Mouse (Mus musculus) embryonic facial prominence, embryonic 15.5 days (tissue): ENCODE measurements around the gene Zfp184. TPM values are rescaled to one million over a fixed set of nuclear protein-coding genes. Genes with fewer than 3 reads are reported as not detected.

Source experiments
- ATAC-seq: fragments of 200-750 bp; cut with Nextera tagmentation; 2 replicates; pipeline ENCODE4 v1.8.0; 2017; ENCODE audit warnings: low read depth, moderate TSS enrichment; ENCODE audit not compliant: insufficient number of reproducible peaks, low FRiP score, low TSS enrichment
- H3K27ac ChIP-seq: fragments of 300-500 bp; sonication (generic); replicated peaks from 2 replicates; pipeline ENCODE4 v1.5.1; 2015; ENCODE audit warnings: mild to moderate bottlenecking, inconsistent platforms
- H3K27me3 ChIP-seq: fragments of 300-500 bp; sonication (generic); 2 replicates; pipeline ENCODE4 v1.6.1; 2015; ENCODE audit warnings: inconsistent platforms
- H3K36me3 ChIP-seq: fragments of 300-500 bp; sonication (generic); 2 replicates; pipeline ENCODE4 v1.6.1; 2015; ENCODE audit warnings: mild to moderate bottlenecking, inconsistent platforms
- H3K4me1 ChIP-seq: fragments of 300-500 bp; sonication (generic); 2 replicates; pipeline ENCODE4 v1.6.1; 2015; ENCODE audit warnings: inconsistent platforms
- H3K4me2 ChIP-seq: fragments of 300-500 bp; sonication (generic); replicated peaks from 2 replicates; pipeline ENCODE4 v1.6.1; 2015; ENCODE audit warnings: mild to moderate bottlenecking, inconsistent platforms
- H3K4me3 ChIP-seq: fragments of 300-500 bp; sonication (generic); replicated peaks from 2 replicates; pipeline ENCODE4 v1.5.1; 2015; ENCODE audit warnings: mild to moderate bottlenecking, inconsistent platforms
- H3K9ac ChIP-seq: fragments of 300-500 bp; sonication (generic); 2 replicates; pipeline ENCODE4 v1.6.1; 2015; ENCODE audit warnings: inconsistent platforms
- H3K9me3 ChIP-seq: fragments of 300-500 bp; sonication (generic); replicated peaks from 2 replicates; pipeline ENCODE4 v1.6.1; 2016; ENCODE audit warnings: inconsistent platforms
- WGBS: fragments of 180-500 bp; shearing (Covaris S2); methylation state at CpG from one replicate; pipeline ENCODE4 v1.1.7; 2015; 5-methylcytosine and 5-hydroxymethylcytosine counted together
- microRNA counts: library from miRNA; unstranded; fragments of <30 nt; microRNA quantifications from one replicate; lab custom pipeline; 2016
- microRNA-seq: library from miRNA; unstranded; fragments of <30 nt; microRNA quantifications from one replicate; pipeline ENCODE4, GENCODE M21; 2016; ENCODE audit warnings: borderline number of aligned reads
- polyA plus RNA-seq: library from polyadenylated mRNA; unstranded; fragments of >200 nt; fragmentation: Nextera tagmentation; extraction: Ambion mirVana; gene quantifications from 2 replicates; pipeline ENCODE4 v1.2.1, GENCODE M21; 2015

Zfp184 gene
- polyA plus RNA-seq, 1 experiment from 2014 or later, result 7.7 TPM

- H3K27ac ChIP-seq, result no peak overlapping the region
- peak; percentile 74; the same call in 1 of the 2 replicates for ATAC-seq
- H3K9ac ChIP-seq, result peak overlapping the region; percentile 31; the same call in 1 of the 2 replicates
- under 1% methylated on average over 45 of the region's 45 CpGs for WGBS
- peaks cover 21% of the 10 kb centered on the region for H3K4me1 ChIP-seq
- H3K4me3 ChIP-seq, result peak overlapping the region; percentile 56
- H3K4me2 ChIP-seq, result peak overlapping the region; percentile 99
- no peaks in the 10 kb centered on the region for H3K36me3 ChIP-seq
- peaks cover 99% of the 10 kb centered on the region for H3K27me3 ChIP-seq
- no peaks in the 10 kb centered on the region for H3K9me3 ChIP-seq
These were observed 60.9 kb downstream of the Zfp184 start for GRCm38 (mm10) chr13:22005605-22006333.

GRCm38 (mm10) chr13:22006334-22007120, 61.6 kb downstream of the Zfp184 start:
- no peaks in the 10 kb centered on the region for H3K9me3 ChIP-seq
- peak overlapping the region; percentile 31; the same call in 1 of the 2 replicates for H3K9ac ChIP-seq
- H3K36me3 ChIP-seq, result no peaks in the 10 kb centered on the region
- WGBS, result under 1% methylated on average over 38 of the region's 38 CpGs
- no peak overlapping the region for H3K27ac ChIP-seq
- peaks cover 21% of the 10 kb centered on the region for H3K4me1 ChIP-seq
- peak overlapping the region; percentile 99 for H3K4me2 ChIP-seq
- peak; percentile 80 for ATAC-seq
- H3K27me3 ChIP-seq, result peaks cover 96% of the 10 kb centered on the region
- peak overlapping the region; percentile 56 for H3K4me3 ChIP-seq

- no peaks in the 10 kb centered on the region for H3K9me3 ChIP-seq
- WGBS, result 3% methylated on average over 18 of the region's 18 CpGs
- peaks cover 93% of the 10 kb centered on the region for H3K27me3 ChIP-seq
- ATAC-seq, result no peak
- H3K27ac ChIP-seq, result no peak overlapping the region
- no peak overlapping the region for H3K9ac ChIP-seq
- peak overlapping the region; percentile 99 for H3K4me2 ChIP-seq
- peak overlapping the region; percentile 56 for H3K4me3 ChIP-seq
- H3K36me3 ChIP-seq, result no peaks in the 10 kb centered on the region
- H3K4me1 ChIP-seq, result peaks cover 21% of the 10 kb centered on the region
These were observed 62.2 kb downstream of the Zfp184 start for GRCm38 (mm10) chr13:22007121-22007510.

GRCm38 (mm10) chr13:22007872-22008271, 63.0 kb downstream of the Zfp184 start:
- H3K4me3 ChIP-seq, result no peak overlapping the region
- peaks cover 92% of the 10 kb centered on the region for H3K27me3 ChIP-seq
- 47% methylated on average over 7 of the region's 7 CpGs for WGBS
- peaks cover 21% of the 10 kb centered on the region for H3K4me1 ChIP-seq
- no peak for ATAC-seq
- no peaks in the 10 kb centered on the region for H3K9me3 ChIP-seq
- H3K4me2 ChIP-seq, result no peak overlapping the region
- H3K27ac ChIP-seq, result no peak overlapping the region
- H3K9ac ChIP-seq, result no peak overlapping the region
- H3K36me3 ChIP-seq, result no peaks in the 10 kb centered on the region

GRCm38 (mm10) chr13:22008707-22009106, 63.8 kb downstream of the Zfp184 start:
- no peak overlapping the region for H3K4me3 ChIP-seq
- H3K4me2 ChIP-seq, result no peak overlapping the region
- ATAC-seq, result no peak
- H3K4me1 ChIP-seq, result peaks cover 21% of the 10 kb centered on the region
- peaks cover 89% of the 10 kb centered on the region for H3K27me3 ChIP-seq
- 74% methylated on average over 3 of the region's 3 CpGs for WGBS
- no peak overlapping the region for H3K27ac ChIP-seq
- H3K36me3 ChIP-seq, result no peaks in the 10 kb centered on the region
- no peaks in the 10 kb centered on the region for H3K9me3 ChIP-seq
- H3K9ac ChIP-seq, result no peak overlapping the region

- 26% methylated on average over 7 of the region's 7 CpGs for whole genome bisulfite sequencing
- Histone ChIP-seq H3K36me3 (no peaks in the 10 kb centered on the region), H3K4me1 (peaks cover 25% of the 10 kb centered on the region), H3K9ac (no peak within 1 kb of the TSS), H3K4me2 (no peak within 1 kb of the TSS), H3K4me3 (no peak within 1 kb of the TSS), H3K9me3 (no peaks in the 10 kb centered on the region), H3K27ac (no peak within 1 kb of the TSS), H3K27me3 (peaks cover 87% of the 10 kb centered on the region)
- no peak for ATAC-seq
These were observed 64.7 kb downstream of the Zfp184 start, which contains the start of gene Prss16 for GRCm38 (mm10) chr13:22009642-22010041. Gene Prss16 (minus strand): TSS chr13:22009742.

MicroRNAs encoded within 50 kb of the gene (microRNA counts, 519-probe panel; counts per million panel counts)
- 3,370 counts per million, percentile 80 among the panel's probes with 10 or more counts for microRNA mmu-miR-1983 (lab: Ali Mortazavi, UCI)

Small RNAs within 50 kb of the gene (microRNA-seq; reads per million reads assigned to microRNA genes)
- gene Gm44456, result 2.6 reads per million, percentile 9 among the genes with 10 or more reads in this experiment
- gene Mir1983, result 1,347 reads per million, percentile 78 among the genes with 10 or more reads in this experiment

Other genes starting within 250 kb of the Zfp184 start
- 0.05 and 0.27 TPM in 2 replicates for gene Olfr1359, start 247.0 kb upstream of the Zfp184 start, polyA plus RNA-seq
- 0.60 and 2.0 TPM in 2 replicates for gene Hist1h2bl, start 229.0 kb upstream of the Zfp184 start, polyA plus RNA-seq
- 6.9 and 13.7 TPM in 2 replicates for gene Hist1h2ai, start 228.7 kb upstream of the Zfp184 start, polyA plus RNA-seq
- gene Hist1h3h, start 227.4 kb upstream of the Zfp184 start, polyA plus RNA-seq, result 6.6 and 7.1 TPM in 2 replicates
- gene Hist1h2bm, start 223.1 kb upstream of the Zfp184 start, polyA plus RNA-seq, result 1.8 and 4.1 TPM in 2 replicates
- 1.7 and 1.9 TPM in 2 replicates for gene Hist1h4j, start 210.0 kb upstream of the Zfp184 start, polyA plus RNA-seq
- 1.5 and 2.9 TPM in 2 replicates for gene Hist1h4k, start 194.6 kb upstream of the Zfp184 start, polyA plus RNA-seq
- 16.1 and 25.2 TPM in 2 replicates for gene Hist1h2ak, start 191.3 kb upstream of the Zfp184 start, polyA plus RNA-seq
- gene Hist1h2bn, start 191.0 kb upstream of the Zfp184 start, polyA plus RNA-seq, result 3.4 and 3.6 TPM in 2 replicates
- 16.8 and 19.6 TPM in 2 replicates for gene Hist1h1b, start 164.5 kb upstream of the Zfp184 start, polyA plus RNA-seq
- gene Hist1h3i, start 161.7 kb upstream of the Zfp184 start, polyA plus RNA-seq, result 86.2 and 99.0 TPM in 2 replicates
- 2.5 and 10.7 TPM in 2 replicates for gene Hist1h2an, start 157.9 kb upstream of the Zfp184 start, polyA plus RNA-seq
- gene Hist1h2bp, start 157.6 kb upstream of the Zfp184 start, polyA plus RNA-seq, result 1.0 and 2.8 TPM in 2 replicates
- 12.0 and 14.0 TPM in 2 replicates for gene Hist1h2bq, start 134.9 kb upstream of the Zfp184 start, polyA plus RNA-seq
- gene Hist1h2ao, start 134.6 kb upstream of the Zfp184 start, polyA plus RNA-seq, result not detected in 2 replicates
- gene Hist1h4m, start 133.3 kb upstream of the Zfp184 start, polyA plus RNA-seq, result not detected in 2 replicates
- 10.7 and 11.9 TPM in 2 replicates for gene Hist1h4n, start 112.9 kb upstream of the Zfp184 start, polyA plus RNA-seq
- gene Hist1h2ap, start 111.6 kb upstream of the Zfp184 start, polyA plus RNA-seq, result 2,761 and 2,921 TPM in 2 replicates
- 14.2 and 14.7 TPM in 2 replicates for gene Hist1h2br, start 111.4 kb upstream of the Zfp184 start, polyA plus RNA-seq
- gene Pom121l2, start 36.1 kb downstream of the Zfp184 start, polyA plus RNA-seq, result 0.29 TPM in 2 replicates
- 1.2 and 1.8 TPM in 2 replicates for gene Prss16, start 64.6 kb downstream of the Zfp184 start, polyA plus RNA-seq
- 2.8 and 17.2 TPM in 2 replicates for gene Hist1h2ah, start 90.5 kb downstream of the Zfp184 start, polyA plus RNA-seq
- 3.1 and 4.0 TPM in 2 replicates for gene Hist1h2bk, start 90.8 kb downstream of the Zfp184 start, polyA plus RNA-seq
- gene Hist1h4i, start 96.3 kb downstream of the Zfp184 start, polyA plus RNA-seq, result 17.5 and 20.6 TPM in 2 replicates
- gene Hist1h2ag, start 97.8 kb downstream of the Zfp184 start, polyA plus RNA-seq, result 33.6 and 33.8 TPM in 2 replicates
- 5.7 and 6.9 TPM in 2 replicates for gene Hist1h2bj, start 98.1 kb downstream of the Zfp184 start, polyA plus RNA-seq
- gene Vmn1r188, start 139.3 kb downstream of the Zfp184 start, polyA plus RNA-seq, result not detected in 2 replicates
- not detected in 2 replicates for gene Vmn1r189, start 160.7 kb downstream of the Zfp184 start, polyA plus RNA-seq
- gene Vmn1r191, start 238.9 kb downstream of the Zfp184 start, polyA plus RNA-seq, result not detected in 2 replicates
- gene Vmn1r192, start 246.0 kb downstream of the Zfp184 start, polyA plus RNA-seq, result not detected in 2 replicates